ENCODE assay signal across 13 mouse cellular contexts in the genomic region with DNA sequence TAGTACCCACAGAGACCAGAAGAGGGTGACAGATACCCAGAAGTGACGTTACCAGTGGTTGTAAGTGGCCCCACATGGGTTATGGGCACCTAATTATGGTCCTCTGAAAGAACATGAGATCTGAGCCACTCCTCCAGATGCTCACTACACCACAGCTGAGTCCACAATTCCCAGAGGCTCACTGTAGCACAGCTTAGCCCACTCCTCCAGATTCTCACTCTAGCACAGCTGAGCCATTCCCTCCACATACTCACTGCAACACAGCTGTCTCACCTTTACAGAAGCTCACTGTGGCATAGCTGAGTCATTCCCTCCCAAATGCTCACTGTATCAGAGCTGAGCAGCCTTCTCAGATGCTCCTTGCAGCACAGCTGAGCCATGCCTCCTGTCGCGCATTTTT.
DNase-seq lines count a peak whose midpoint lies in the region; ATAC-seq and TF ChIP-seq lines count a peak whose summit lies in the region.
"Had no signal": no experiment of that assay in that cellular context is flagged by ENCODE, and none has a peak within 500 bp of the region (broad histone marks: within the 10 kb centered on the region; RNA-seq: fewer than 3 reads in every experiment).

No protein-coding gene starts in this region.

- ATAC-seq in forebrain, postnatal 0 days, result 0 out of 2 replicates have a peak, but pooled peaks have one; percentile 32
- ATAC-seq in forebrain, embryonic 15.5 days (replicated peaks), result no peak
- peak; percentile 78 for ATAC-seq in midbrain, embryonic 11.5 days (ENCODE audit: low FRiP score)
- peak; percentile 53; the same call in 1 of the 2 replicates for ATAC-seq in midbrain, embryonic 14.5 days (ENCODE audit: low FRiP score, low TSS enrichment)

- H3K9ac ChIP-seq in forebrain, postnatal 0 days, result no peak overlapping the region
- H3K9ac ChIP-seq in forebrain, embryonic 15.5 days (replicated peaks), result no peak overlapping the region
- no peak overlapping the region for H3K9ac ChIP-seq in midbrain, embryonic 11.5 days (ENCODE audit: low read length)
- no peak overlapping the region for H3K9ac ChIP-seq in midbrain, embryonic 14.5 days (replicated peaks; ENCODE audit: low read length)
- H3K9ac ChIP-seq: heart, embryonic 12.5 days; lung, embryonic 14.5 days had no signal

- TF ChIP-seq CTCF in forebrain, postnatal 0 days (IDR thresholded peaks at IDR 0.05; ENCODE audit: low read depth), result no peak

- H3K9me3 ChIP-seq in forebrain, postnatal 0 days (ENCODE audit: low read length), result no peaks in the 10 kb centered on the region
- no peaks in the 10 kb centered on the region for H3K9me3 ChIP-seq in forebrain, embryonic 15.5 days
- H3K9me3 ChIP-seq in midbrain, embryonic 11.5 days (ENCODE audit: control insufficient read depth, low read length), result no peaks in the 10 kb centered on the region
- no peaks in the 10 kb centered on the region for H3K9me3 ChIP-seq in midbrain, embryonic 10.5 days (replicated peaks)
- H3K9me3 ChIP-seq in midbrain, embryonic 14.5 days (ENCODE audit: control insufficient read depth, low read length), result no peaks in the 10 kb centered on the region

- no peaks in the 10 kb centered on the region for H3K4me1 ChIP-seq in forebrain, postnatal 0 days (ENCODE audit: insufficient read depth)
- H3K4me1 ChIP-seq in forebrain, embryonic 15.5 days, result no peaks in the 10 kb centered on the region
- H3K4me1 ChIP-seq in midbrain, embryonic 11.5 days (ENCODE audit: control insufficient read depth, insufficient read depth, low read length), result no peaks in the 10 kb centered on the region
- no peaks in the 10 kb centered on the region for H3K4me1 ChIP-seq in midbrain, embryonic 10.5 days
- no peaks in the 10 kb centered on the region for H3K4me1 ChIP-seq in midbrain, embryonic 14.5 days (ENCODE audit: control insufficient read depth, insufficient read depth, low read length)
- H3K4me1 ChIP-seq: heart, embryonic 12.5 days had no signal

- no peaks in the 10 kb centered on the region for H3K27me3 ChIP-seq in forebrain, postnatal 0 days (ENCODE audit: insufficient read depth, low read length)
- H3K27me3 ChIP-seq in forebrain, embryonic 15.5 days, result no peaks in the 10 kb centered on the region
- no peaks in the 10 kb centered on the region for H3K27me3 ChIP-seq in midbrain, embryonic 11.5 days (ENCODE audit: control insufficient read depth, insufficient read depth, low read length)
- H3K27me3 ChIP-seq in midbrain, embryonic 10.5 days (ENCODE audit: low read depth, poor library complexity, severe bottlenecking), result no peaks in the 10 kb centered on the region
- no peaks in the 10 kb centered on the region for H3K27me3 ChIP-seq in midbrain, embryonic 14.5 days (ENCODE audit: control insufficient read depth, insufficient read depth, low read length)
- H3K27me3 ChIP-seq: heart, embryonic 12.5 days had no signal

- 80% methylated on average over 3 of the region's 3 CpGs for WGBS in forebrain, postnatal 0 days
- WGBS in forebrain, embryonic 15.5 days, result 81% methylated on average over 3 of the region's 3 CpGs
- 76% methylated on average over 3 of the region's 3 CpGs for WGBS in midbrain, embryonic 11.5 days
- WGBS in midbrain, embryonic 10.5 days, result 84% methylated on average over 3 of the region's 3 CpGs
- 76% methylated on average over 3 of the region's 3 CpGs for WGBS in midbrain, embryonic 14.5 days

- H3K27ac ChIP-seq in forebrain, postnatal 0 days (ENCODE audit: low read depth, low read length), result no peak overlapping the region
- no peak overlapping the region for H3K27ac ChIP-seq in forebrain, embryonic 15.5 days (replicated peaks)
- no peak overlapping the region for H3K27ac ChIP-seq in midbrain, embryonic 11.5 days (ENCODE audit: low read depth, low read length)
- no peak overlapping the region for H3K27ac ChIP-seq in midbrain, embryonic 10.5 days (replicated peaks)
- H3K27ac ChIP-seq in midbrain, embryonic 14.5 days (replicated peaks; ENCODE audit: low read depth, low read length), result no peak overlapping the region

- H3K4me3 ChIP-seq in forebrain, postnatal 0 days (ENCODE audit: low read depth, low read length), result no peak overlapping the region
- no peak overlapping the region for H3K4me3 ChIP-seq in forebrain, embryonic 15.5 days
- H3K4me3 ChIP-seq in midbrain, embryonic 11.5 days (ENCODE audit: low read depth, low read length), result no peak overlapping the region
- H3K4me3 ChIP-seq in midbrain, embryonic 10.5 days, result no peak overlapping the region
- no peak overlapping the region for H3K4me3 ChIP-seq in midbrain, embryonic 14.5 days (replicated peaks; ENCODE audit: low read depth, low read length)
- H3K4me3 ChIP-seq: heart, embryonic 12.5 days had no signal

- no peak overlapping the region for H3K4me2 ChIP-seq in forebrain, postnatal 0 days (ENCODE audit: low read depth)
- H3K4me2 ChIP-seq in forebrain, embryonic 15.5 days (replicated peaks), result no peak overlapping the region
- no peak overlapping the region for H3K4me2 ChIP-seq in midbrain, embryonic 11.5 days
- H3K4me2 ChIP-seq in midbrain, embryonic 14.5 days (ENCODE audit: low read length), result no peak overlapping the region
- H3K4me2 ChIP-seq: heart, embryonic 12.5 days; lung, embryonic 14.5 days had no signal

- DNase-seq in forebrain, postnatal 0 days, result no peak
- DNase-seq in midbrain, embryonic 11.5 days (ENCODE audit: low spot score, missing footprints), result no peak
- no peak for DNase-seq in midbrain, embryonic 10.5 days (ENCODE audit: low spot score)
- peak; percentile 82 for DNase-seq in brain, adult 2 months (ENCODE audit: low read depth, low spot score)
- DNase-seq in midbrain, embryonic 14.5 days, result peak; percentile 9
- no peak for DNase-seq in urinary bladder, adult 18-20 months (ENCODE audit: low spot score in 2 of 2)
- DNase-seq: cerebellum, adult 11-12 months; gastrocnemius, postnatal 36 days; kidney, adult 2 months; lung, embryonic 14.5 days; thymus, adult 18-20 months had no signal

- H3K36me3 ChIP-seq in forebrain, postnatal 0 days (ENCODE audit: insufficient read depth), result no peaks in the 10 kb centered on the region
- no peaks in the 10 kb centered on the region for H3K36me3 ChIP-seq in forebrain, embryonic 15.5 days
- no peaks in the 10 kb centered on the region for H3K36me3 ChIP-seq in midbrain, embryonic 11.5 days (ENCODE audit: control insufficient read depth, insufficient read depth, low read length)
- no peaks in the 10 kb centered on the region for H3K36me3 ChIP-seq in midbrain, embryonic 10.5 days
- no peaks in the 10 kb centered on the region for H3K36me3 ChIP-seq in midbrain, embryonic 14.5 days (ENCODE audit: control insufficient read depth, insufficient read depth, low read length)
- H3K36me3 ChIP-seq: heart, embryonic 12.5 days had no signal

Comparison
In these comparisons a context has a peak if more than half of its experiments do, and no peak if none do; other contexts are left out.
1. DNase-seq: peak in brain, adult 2 months (single experiment) and midbrain, embryonic 14.5 days (single experiment); none in forebrain, postnatal 0 days (single experiment), midbrain, embryonic 11.5 days (single experiment), midbrain, embryonic 10.5 days (single experiment) and urinary bladder, adult 18-20 months (0 of 2).